Mouse (Mus musculus): ENCODE measurements around the gene Myom3.

DNA sequence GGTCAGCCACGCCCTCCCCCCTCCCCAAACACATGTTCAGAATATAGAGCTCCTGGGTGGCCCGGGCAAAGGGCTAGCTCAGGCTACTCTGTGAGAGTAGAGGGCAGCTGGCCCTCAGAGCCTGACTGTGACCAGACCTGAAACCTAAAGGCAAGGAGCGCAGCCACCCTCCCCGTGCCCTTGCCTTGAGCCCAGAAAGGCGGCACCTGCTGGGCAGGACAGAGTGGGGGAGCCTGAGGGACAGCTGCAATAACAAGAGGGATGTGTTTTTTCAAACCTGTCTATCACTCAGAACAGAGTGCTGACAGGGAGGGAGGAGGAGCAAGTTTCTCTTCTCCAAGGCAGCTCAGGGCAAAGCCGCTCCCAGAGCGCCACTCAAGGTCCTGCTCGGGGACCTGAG, 15.0 kb downstream of the Myom3 start:
- no peak for TF ChIP-seq POLR2A (IDR thresholded peaks at IDR 0.05; ENCODE audit: borderline replicate concordance, insufficient read depth, low read length)
- no peak for TF ChIP-seq CTCF (IDR thresholded peaks at IDR 0.05; ENCODE audit: borderline replicate concordance, insufficient read depth, low read depth, low read length)
